Mouse (Mus musculus) small intestine, adult 2 months (tissue): ENCODE measurements around the gene Tns3.
"Not testable (repeated sequence)": the region's sequence is repeated elsewhere in the genome, so short reads cannot be mapped to it uniquely, and the experiment has no call there.

Source experiments
- CTCF ChIP-seq: fragments of 200-500 bp; IDR thresholded peaks from 2 replicates; pipeline ENCODE4 v1.5.1; 2012; ENCODE audit warnings: low read depth, mild to moderate bottlenecking, control low read depth, inconsistent platforms, low read length, moderate library complexity, mixed read lengths; ENCODE audit not compliant: insufficient replicate concordance, insufficient read length; ENCODE audit errors: extremely low read depth
- POLR2A ChIP-seq: fragments of 200-500 bp; IDR thresholded peaks from 2 replicates; pipeline ENCODE4 v1.6.1; 2012; ENCODE audit warnings: low read depth, mild to moderate bottlenecking, control low read depth, inconsistent platforms, low read length, moderate library complexity

GRCm38 (mm10) chr11:8532771-8533170, 131.6 kb downstream of the Tns3 start:
- not testable (repeated sequence) for TF ChIP-seq POLR2A, CTCF
